Mouse (Mus musculus): ENCODE measurements around the gene Zfp282. TPM values are rescaled to one million over a fixed set of nuclear protein-coding genes. Genes with fewer than 3 reads are reported as not detected.

The Zfp282 gene
- 10 to 100 TPM; 15.2 to 15.5 TPM for total RNA-seq (2023)

GRCm38 (mm10) chr6:47877058-47877457, at the start of gene Zfp282:
TSS of gene Zfp282 (plus strand) at chr6:47877204.

GRCm38 (mm10) chr6:47830104-47831078, 46.6 kb upstream of the Zfp282 start, which contains the start of gene Zfp786:
TSS of gene Zfp786 (minus strand) at chr6:47830867.

GRCm38 (mm10) chr6:47835482-47835983, 41.5 kb upstream of the Zfp282 start, which contains the start of gene Zfp398:
TSS of gene Zfp398 (plus strand) at chr6:47835661.

GRCm38 (mm10) chr6:47920447-47921340, 43.7 kb downstream of the Zfp282 start, which contains the start of gene Zfp212:
TSS of gene Zfp212 (plus strand) at chr6:47920476.

GRCm38 (mm10) chr6:47953191-47953726, 76.3 kb downstream of the Zfp282 start, which contains the start of gene Zfp956:
TSS of gene Zfp956 (plus strand) at chr6:47953390.

Other genes with a start within 250 kb of the Zfp282 start
- 10 to 100 TPM; 75.3 to 82.5 TPM for gene Pdia4, start 63.8 kb upstream of the Zfp282 start, total RNA-seq (2023)
- gene Zfp786, start 46.3 kb upstream of the Zfp282 start, total RNA-seq (2023), result under 1 TPM; 0.24 to 0.58 TPM
- gene Zfp398, start 41.5 kb upstream of the Zfp282 start, total RNA-seq (2023), result 10 to 100 TPM; 35.8 to 39.5 TPM
- gene Zfp212, start 43.3 kb downstream of the Zfp282 start, total RNA-seq (2023), result 10 to 100 TPM; 54.2 to 63.8 TPM
- 10 to 100 TPM; 23.2 to 23.4 TPM for gene Zfp956, start 76.2 kb downstream of the Zfp282 start, total RNA-seq (2023)
- gene Zfp777, start 171.7 kb downstream of the Zfp282 start, total RNA-seq (2023), result 10 to 100 TPM; 44.9 to 53.0 TPM
- gene Zfp746, start 209.4 kb downstream of the Zfp282 start, total RNA-seq (2023), result 10 to 100 TPM; 74.0 to 76.7 TPM